1 mouse cellular context compared by ENCODE assay signal in genomic region chr6:17741639-17742038, GRCm38 (mm10).
TF ChIP-seq lines count a peak whose summit lies in the region.

No protein-coding gene starts in this region.

TF ChIP-seq in MEL, 35 proteins besides CTCF, POLR2A, EP300 and RAD21 (continued from another document):
- TF ChIP-seq JUND (IDR thresholded peaks at IDR 0.05; ENCODE audit: low read depth, low read length) (no peak), ZNF384 (IDR thresholded peaks at IDR 0.05; ENCODE audit: low read depth, low read length) (no peak), NELFE (IDR thresholded peaks at IDR 0.05; ENCODE audit: low read depth, low read length) (no peak), POLR2AphosphoS2 (IDR thresholded peaks at IDR 0.05; ENCODE audit: low read length) (no peak), ELF1 (IDR thresholded peaks at IDR 0.05; ENCODE audit: low read depth, low read length) (no peak), MYC (IDR thresholded peaks at IDR 0.05; ENCODE audit: low read depth, low read length) (no peak), RCOR1 (IDR thresholded peaks at IDR 0.05; ENCODE audit: low read depth, low read length) (peak; percentile 51; the same call in 1 of the 2 replicates), UBTF (IDR thresholded peaks at IDR 0.05; ENCODE audit: borderline replicate concordance, insufficient read depth, low read depth, low read length) (no peak), E2F4 (IDR thresholded peaks at IDR 0.05; ENCODE audit: borderline replicate concordance, low read depth, low read length) (no peak), MYB (IDR thresholded peaks at IDR 0.05; ENCODE audit: low read depth, low read length) (no peak), ETS1 (IDR thresholded peaks at IDR 0.05; ENCODE audit: low read depth, low read length) (peak; percentile 76; the same call in 1 of the 2 replicates), POLR2AphosphoS5 (IDR thresholded peaks at IDR 0.05; ENCODE audit: borderline replicate concordance, low read depth, low read length) (no peak), BHLHE40 (IDR thresholded peaks at IDR 0.05; ENCODE audit: borderline replicate concordance, low read depth, low read length) (no peak), CHD2 (IDR thresholded peaks at IDR 0.05; ENCODE audit: low read length) (no peak), CHD1 (IDR thresholded peaks at IDR 0.05; ENCODE audit: low read depth, low read length) (no peak), HCFC1 (IDR thresholded peaks at IDR 0.05; ENCODE audit: low read depth, low read length) (no peak), ZKSCAN1 (IDR thresholded peaks at IDR 0.05; ENCODE audit: low read depth, low read length) (no peak), USF2 (IDR thresholded peaks at IDR 0.05; ENCODE audit: borderline replicate concordance in 1 of 2, insufficient read depth in 1 of 2, low read depth in 1 of 2, low read length in 2 of 2) (no peak), SIN3A (IDR thresholded peaks at IDR 0.05; ENCODE audit: low read length) (0 out of 2 replicates have a peak, but pooled peaks have one; percentile 13), MEF2A (IDR thresholded peaks at IDR 0.05; ENCODE audit: extremely low read depth, insufficient replicate concordance, low read depth, low read length, poor library complexity, severe bottlenecking) (peak; percentile 77; the same call in 1 of the 2 replicates), GATA1 (IDR thresholded peaks at IDR 0.05; ENCODE audit: low read depth, low read length) (peak; percentile 76), SMC3 (IDR thresholded peaks at IDR 0.05; ENCODE audit: low read depth, low read length) (no peak), MXI1 (IDR thresholded peaks at IDR 0.05; ENCODE audit: low read depth, low read length) (no peak), MAFK (IDR thresholded peaks at IDR 0.05; ENCODE audit: borderline replicate concordance, low read depth, low read length) (peak; percentile 91), ZC3H11A (IDR thresholded peaks at IDR 0.05; ENCODE audit: low read depth, low read length) (no peak), ZMIZ1 (IDR thresholded peaks at IDR 0.05; ENCODE audit: low read depth, low read length) (no peak), GABPA (IDR thresholded peaks at IDR 0.05; ENCODE audit: low read depth, low read length) (no peak), TAL1 (IDR thresholded peaks at IDR 0.05; ENCODE audit: low read length) (no peak), MAX (IDR thresholded peaks at IDR 0.05; ENCODE audit: low read length) (no peak), TBP (IDR thresholded peaks at IDR 0.05; ENCODE audit: low read depth, low read length) (no peak)
